Mouse (Mus musculus): ENCODE measurements around the gene Eif6. TPM values are rescaled to one million over a fixed set of nuclear protein-coding genes. Genes with fewer than 3 reads are reported as not detected.

Gene Eif6
- total and polyA plus RNA-seq, 3 experiments = 349 to 408 TPM; not detected in 1

GRCm38 (mm10) chr2:155778004-155778403 is 48.7 kb downstream of the Eif6 start:
- Histone ChIP-seq H3K4me3 (ENCODE audit: control insufficient read depth in 1 of 2, insufficient read depth in 1 of 2, low read depth in 2 of 2, low read length in 2 of 2) (no peak overlapping the region), H3K4me1 (ENCODE audit: control insufficient read depth in 1 of 2, insufficient read depth in 2 of 2, low read length in 2 of 2) (0 out of 4 replicates have a peak, but pooled peaks cover 0 to 5% of the 10 kb centered on the region in 2 experiments), H3K27ac (ENCODE audit: control insufficient read depth, low read depth, low read length) (no peak overlapping the region), H3K36me3 (ENCODE audit: control insufficient read depth in 1 of 2, insufficient read depth in 2 of 2, low read length in 2 of 2) (no peaks in the 10 kb centered on the region), H3K9ac (ENCODE audit: control insufficient read depth, low read depth, low read length, poor library complexity, severe bottlenecking) (no peak overlapping the region), H3K9me3 (replicated peaks; ENCODE audit: insufficient read depth, low read length) (no peaks in the 10 kb centered on the region), H3K27me3 (ENCODE audit: control insufficient read depth in 1 of 2, insufficient read depth in 2 of 2, low read length in 2 of 2) (no peaks in the 10 kb centered on the region; a peak in 2 of 4 replicates), H3K79me2 (ENCODE audit: control insufficient read depth, insufficient read depth, low read length, poor library complexity) (no peaks in the 10 kb centered on the region)
- no peak for DNase-seq (ENCODE audit: low read depth, low spot score)
- TF ChIP-seq JUND (IDR thresholded peaks at IDR 0.05; ENCODE audit: low read depth, low read length) = no peak
- no peak for TF ChIP-seq MYB (IDR thresholded peaks at IDR 0.05; ENCODE audit: low read depth, low read length)
- TF ChIP-seq KAT2A (conservative IDR thresholded peaks at IDR 0.05; ENCODE audit: low read depth, low read length) = no peak
- no peak for TF ChIP-seq MAFK (IDR thresholded peaks at IDR 0.05; ENCODE audit: borderline replicate concordance, low read depth, low read length)
- TF ChIP-seq MEF2A (IDR thresholded peaks at IDR 0.05; ENCODE audit: extremely low read depth, insufficient replicate concordance, low read depth, low read length, poor library complexity, severe bottlenecking) = no peak
- TF ChIP-seq SIN3A (IDR thresholded peaks at IDR 0.05; ENCODE audit: low read length) = no peak
- TF ChIP-seq CHD2 (IDR thresholded peaks at IDR 0.05; ENCODE audit: low read length) = no peak
- TF ChIP-seq TAL1 (IDR thresholded peaks at IDR 0.05; ENCODE audit: low read length) = no peak
- TF ChIP-seq USF2 (IDR thresholded peaks at IDR 0.05; ENCODE audit: borderline replicate concordance in 1 of 2, insufficient read depth in 1 of 2, low read depth in 1 of 2, low read length in 2 of 2) = no peak

DNA sequence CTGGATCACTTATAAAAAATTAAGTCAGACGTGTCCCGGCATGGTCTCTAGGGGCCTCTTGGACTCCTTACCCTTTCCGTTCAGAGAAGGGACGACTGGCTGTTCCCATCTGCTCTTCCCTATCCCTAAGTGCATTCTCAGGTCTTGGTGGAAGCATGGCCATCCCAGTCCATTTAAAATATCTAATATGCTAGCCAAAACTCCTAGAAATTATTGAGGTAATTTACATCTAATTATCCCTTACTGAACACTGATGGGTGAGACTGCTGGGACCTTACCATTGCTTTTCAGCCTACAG is 49.1 kb downstream of the Eif6 start:
- TF ChIP-seq MAX (IDR thresholded peaks at IDR 0.05; ENCODE audit: low read length) (no peak), TAL1 (IDR thresholded peaks at IDR 0.05; ENCODE audit: low read length) (no peak), TBP (IDR thresholded peaks at IDR 0.05; ENCODE audit: low read depth, low read length) (no peak), USF2 (IDR thresholded peaks at IDR 0.05; ENCODE audit: borderline replicate concordance in 1 of 2, insufficient read depth in 1 of 2, low read depth in 1 of 2, low read length in 2 of 2) (no peak), MEF2A (IDR thresholded peaks at IDR 0.05; ENCODE audit: extremely low read depth, insufficient replicate concordance, low read depth, low read length, poor library complexity, severe bottlenecking) (no peak)
- H3K4me1 ChIP-seq (ENCODE audit: control insufficient read depth in 1 of 2, insufficient read depth in 2 of 2, low read length in 2 of 2) = 0 out of 4 replicates have a peak, but pooled peaks cover 0 to 5% of the 10 kb centered on the region in 2 experiments
- DNase-seq (ENCODE audit: low read depth, low spot score) = no peak
- no peak overlapping the region for H3K9ac ChIP-seq (ENCODE audit: control insufficient read depth, low read depth, low read length, poor library complexity, severe bottlenecking)
- no peaks in the 10 kb centered on the region; a peak in 2 of 4 replicates for H3K27me3 ChIP-seq (ENCODE audit: control insufficient read depth in 1 of 2, insufficient read depth in 2 of 2, low read length in 2 of 2)
- no peak overlapping the region for H3K4me3 ChIP-seq (ENCODE audit: control insufficient read depth in 1 of 2, insufficient read depth in 1 of 2, low read depth in 2 of 2, low read length in 2 of 2)
- no peaks in the 10 kb centered on the region for H3K9me3 ChIP-seq (replicated peaks; ENCODE audit: insufficient read depth, low read length)
- H3K36me3 ChIP-seq (ENCODE audit: control insufficient read depth in 1 of 2, insufficient read depth in 2 of 2, low read length in 2 of 2) = no peaks in the 10 kb centered on the region
- H3K79me2 ChIP-seq (ENCODE audit: control insufficient read depth, insufficient read depth, low read length, poor library complexity) = no peaks in the 10 kb centered on the region
- no peak overlapping the region for H3K27ac ChIP-seq (ENCODE audit: control insufficient read depth, low read depth, low read length)

DNA sequence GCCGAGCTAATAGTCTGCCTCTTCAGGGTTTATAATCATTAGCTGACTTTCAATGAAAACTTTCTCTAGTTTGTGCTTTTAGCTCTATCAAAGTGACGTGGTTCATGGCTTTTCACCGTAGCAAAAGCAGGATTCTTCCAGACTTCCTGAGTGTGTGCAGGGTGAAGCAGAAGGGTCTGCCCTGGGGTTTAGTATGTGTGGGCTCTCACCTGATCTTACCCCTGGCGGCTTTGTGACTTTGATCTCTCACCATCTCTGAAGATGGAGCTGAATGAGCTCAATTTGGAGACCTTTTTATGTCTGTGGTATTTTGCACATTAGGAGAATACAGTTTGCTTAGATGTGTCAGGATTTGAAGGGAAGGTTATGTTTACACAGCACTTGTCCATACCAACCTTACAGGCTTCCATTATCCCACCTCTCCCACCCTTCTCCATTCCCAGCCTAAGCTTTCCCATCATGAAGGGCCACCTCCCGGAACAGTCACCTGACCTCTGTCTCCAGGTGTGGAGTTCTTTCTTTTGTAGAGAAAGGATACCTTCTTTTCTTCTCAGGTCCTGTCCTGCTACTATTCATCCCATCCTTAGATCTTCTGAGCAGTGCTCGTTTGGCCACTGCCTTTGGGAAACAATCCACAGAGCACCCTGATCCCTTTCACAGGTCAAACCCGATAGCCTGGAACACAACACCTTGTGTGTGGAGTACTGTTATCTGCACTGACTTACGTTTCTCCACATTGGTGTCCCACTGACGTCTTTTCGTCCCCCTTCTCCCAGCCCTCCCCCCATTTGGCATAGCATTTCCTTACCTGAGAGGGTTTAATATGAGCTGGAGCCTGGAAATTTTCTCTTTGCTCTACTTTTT is 49.7 kb downstream of the Eif6 start:
- Histone ChIP-seq H3K27me3 (ENCODE audit: control insufficient read depth in 1 of 2, insufficient read depth in 2 of 2, low read length in 2 of 2) (no peaks in the 10 kb centered on the region; a peak in 3 of 4 replicates), H3K9me3 (replicated peaks; ENCODE audit: insufficient read depth, low read length) (no peaks in the 10 kb centered on the region), H3K36me3 (ENCODE audit: control insufficient read depth in 1 of 2, insufficient read depth in 2 of 2, low read length in 2 of 2) (no peaks in the 10 kb centered on the region), H3K79me2 (ENCODE audit: control insufficient read depth, insufficient read depth, low read length, poor library complexity) (no peaks in the 10 kb centered on the region), H3K27ac (ENCODE audit: control insufficient read depth, low read depth, low read length) (no peak overlapping the region), H3K4me1 (ENCODE audit: control insufficient read depth in 1 of 2, insufficient read depth in 2 of 2, low read length in 2 of 2) (0 out of 4 replicates have a peak, but pooled peaks cover 0 to 5% of the 10 kb centered on the region in 2 experiments), H3K4me3 (ENCODE audit: control insufficient read depth in 1 of 2, insufficient read depth in 1 of 2, low read depth in 2 of 2, low read length in 2 of 2) (no peak overlapping the region), H3K9ac (ENCODE audit: control insufficient read depth, low read depth, low read length, poor library complexity, severe bottlenecking) (no peak overlapping the region)
- no peak for DNase-seq (ENCODE audit: low read depth, low spot score)
- TF ChIP-seq CHD1 (IDR thresholded peaks at IDR 0.05; ENCODE audit: low read depth, low read length) (no peak), CHD2 (IDR thresholded peaks at IDR 0.05; ENCODE audit: low read length) (no peak), MYB (IDR thresholded peaks at IDR 0.05; ENCODE audit: low read depth, low read length) (no peak), MYC (IDR thresholded peaks at IDR 0.05; ENCODE audit: low read depth, low read length) (no peak), GATA1 (IDR thresholded peaks at IDR 0.05; ENCODE audit: low read depth, low read length) (no peak), NELFE (IDR thresholded peaks at IDR 0.05; ENCODE audit: low read depth, low read length) (no peak), EP300 (IDR thresholded peaks at IDR 0.05; ENCODE audit: low read depth in 1 of 2, low read length in 2 of 2) (no peak), BHLHE40 (IDR thresholded peaks at IDR 0.05; ENCODE audit: borderline replicate concordance, low read depth, low read length) (no peak), USF2 (IDR thresholded peaks at IDR 0.05; ENCODE audit: borderline replicate concordance in 1 of 2, insufficient read depth in 1 of 2, low read depth in 1 of 2, low read length in 2 of 2) (no peak), ZKSCAN1 (IDR thresholded peaks at IDR 0.05; ENCODE audit: low read depth, low read length) (no peak), HCFC1 (IDR thresholded peaks at IDR 0.05; ENCODE audit: low read depth, low read length) (no peak), UBTF (IDR thresholded peaks at IDR 0.05; ENCODE audit: borderline replicate concordance, insufficient read depth, low read depth, low read length) (no peak), E2F4 (IDR thresholded peaks at IDR 0.05; ENCODE audit: borderline replicate concordance, low read depth, low read length) (no peak), ZMIZ1 (IDR thresholded peaks at IDR 0.05; ENCODE audit: low read depth, low read length) (no peak), ETS1 (IDR thresholded peaks at IDR 0.05; ENCODE audit: low read depth, low read length) (no peak)

All from MEL (cell line).